Mouse (Mus musculus) liver, embryonic 14.5 days (tissue): Measurements from ENCODE around the gene Mtfp1. TPM values are rescaled to one million over a fixed set of nuclear protein-coding genes. Genes with fewer than 3 reads are reported as not detected.

Source experiments
- ATAC-seq: fragments of 200-750 bp; cut with Nextera tagmentation; 2 replicates; pipeline ENCODE4 v1.8.0; 2017; ENCODE audit warnings: moderate number of reproducible peaks, mild to moderate bottlenecking, moderate library complexity; ENCODE audit not compliant: insufficient read depth
- DNase-seq, 3 experiments: peaks; one replicate each; pipeline ENCODE4 v3.0.0-alpha.2; 2012 to 2013; ENCODE audit warnings: low read depth in 3 of 3, low spot score in 3 of 3
- H3K27ac ChIP-seq: fragments of 300-500 bp; sonication (generic); 2 replicates; pipeline ENCODE4 v1.5.1; 2014; ENCODE audit warnings: moderate library complexity, mild to moderate bottlenecking, control low read depth, inconsistent platforms
- H3K27me3 ChIP-seq: fragments of 300-500 bp; sonication (generic); 2 replicates; pipeline ENCODE4 v1.6.1; 2014; ENCODE audit warnings: mild to moderate bottlenecking, low read length, moderate library complexity; ENCODE audit not compliant: control insufficient read depth, insufficient read depth
- H3K36me3 ChIP-seq: fragments of 300-500 bp; sonication (generic); replicated peaks from 2 replicates; pipeline ENCODE4 v1.6.1; 2014; ENCODE audit warnings: low read depth; ENCODE audit not compliant: control insufficient read depth, insufficient read depth
- H3K4me1 ChIP-seq, 2 experiments: fragments of 200-500 bp in 1 of 2; fragments of 300-500 bp in 1 of 2; sonication (generic) in 1 of 2; replicated peaks; 2 replicates each; pipeline ENCODE4 v1.6.1; 2012 to 2014; ENCODE audit warnings: antibody characterized with exemption in 1 of 2, inconsistent platforms in 1 of 2, low read length in 1 of 2; ENCODE audit not compliant: control insufficient read depth in 2 of 2, insufficient read depth in 2 of 2
- H3K4me2 ChIP-seq: fragments of 300-500 bp; sonication (generic); 2 replicates; pipeline ENCODE4 v1.6.1; 2014; ENCODE audit warnings: low read depth, mild to moderate bottlenecking, control low read depth, moderate library complexity
- H3K4me3 ChIP-seq, 2 experiments: fragments of 200-500 bp in 1 of 2; fragments of 300-500 bp in 1 of 2; sonication (generic) in 1 of 2; 2 replicates each; pipeline ENCODE4 v1.5.1; 2012 to 2014; ENCODE audit warnings: low read depth in 2 of 2, low read length in 2 of 2, mild to moderate bottlenecking in 2 of 2, control low read depth in 1 of 2, inconsistent platforms in 1 of 2, moderate library complexity in 1 of 2; ENCODE audit not compliant: insufficient read depth in 1 of 2
- H3K9ac ChIP-seq: fragments of 300-500 bp; sonication (generic); replicated peaks from 2 replicates; pipeline ENCODE4 v1.6.1; 2014; ENCODE audit warnings: mild to moderate bottlenecking, control low read depth, moderate library complexity
- H3K9me3 ChIP-seq: fragments of 300-500 bp; sonication (generic); 2 replicates; pipeline ENCODE4 v1.6.1; 2016; ENCODE audit warnings: low read length, mixed read lengths; ENCODE audit not compliant: control insufficient read depth
- CTCF ChIP-seq: IDR thresholded peaks from 2 replicates; pipeline ENCODE4 v1.5.1; 2016; ENCODE audit warnings: antibody characterized with exemption, low read depth, control low read depth
- EP300 ChIP-seq: IDR thresholded peaks from 2 replicates; pipeline ENCODE4 v1.6.1; 2016; ENCODE audit warnings: antibody characterized with exemption, low read depth
- WGBS: fragments of 180-500 bp; shearing (Covaris S2); extraction: QIAGEN DNeasy Blood & Tissue Kit; methylation state at CpG from one replicate; pipeline ENCODE4 v1.1.7; 2014; ENCODE audit not compliant: insufficient replicate concordance; 5-methylcytosine and 5-hydroxymethylcytosine counted together
- polyA plus RNA-seq, 2 experiments: library from polyadenylated mRNA; depleted of rRNA in 1 of 2; stranded (reverse) in 1 of 2; unstranded in 1 of 2; fragments of >200 nt; fragmentation: Nextera tagmentation in 1 of 2; extraction: Ambion mirVana in 1 of 2; gene quantifications; 2 replicates each; pipeline versions ENCODE4 v1.2.1 to v1.2.3; 2012 to 2014

The Mtfp1 gene
- polyA plus RNA-seq, 2 experiments = 13.3 to 20.6 TPM

GRCm38 (mm10) chr11:4123922-4124321 lies 28.7 kb upstream of the Mtfp1 start:
- peaks cover 14% of the 10 kb centered on the region for H3K27me3 ChIP-seq
- TF ChIP-seq CTCF (peak; percentile 94), EP300 (no peak)
- H3K4me1 ChIP-seq = peaks cover 4 to 22% of the 10 kb centered on the region in 2 experiments
- H3K4me2 ChIP-seq = 0 out of 2 replicates have a peak overlapping the region, but pooled peaks have one; percentile 43
- ATAC-seq = 0 out of 2 replicates have a peak, but pooled peaks have one; percentile 21
- H3K9me3 ChIP-seq = no peaks in the 10 kb centered on the region; the same call in 1 of the 2 replicates
- H3K9ac ChIP-seq = no peak overlapping the region
- no peak overlapping the region for H3K4me3 ChIP-seq
- H3K36me3 ChIP-seq = no peaks in the 10 kb centered on the region
- DNase-seq = no peak
- no peak overlapping the region for H3K27ac ChIP-seq
- 39% methylated on average over 5 of the region's 5 CpGs for WGBS

GRCm38 (mm10) chr11:4122742-4123579 lies 27.7 kb upstream of the Mtfp1 start, which contains the start of gene Sec14l2:
Gene Sec14l2, minus strand, starts transcription at chr11:4123415.
- H3K4me3 ChIP-seq = no peak within 1 kb of the TSS
- TF ChIP-seq EP300 = no peak
- no peak for TF ChIP-seq CTCF
- 0 out of 2 replicates have a peak within 1 kb of the TSS, but pooled peaks have one; percentile 16 for H3K9ac ChIP-seq
- H3K36me3 ChIP-seq = no peaks in the 10 kb centered on the region
- peaks cover 24% of the 10 kb centered on the region for H3K27me3 ChIP-seq
- DNase-seq (no peak), ATAC-seq (no peak)
- no peak within 1 kb of the TSS for H3K27ac ChIP-seq
- H3K9me3 ChIP-seq = no peaks in the 10 kb centered on the region; the same call in 1 of the 2 replicates
- 34% methylated on average over 10 of the region's 10 CpGs for WGBS
- H3K4me2 ChIP-seq = peak within 1 kb of the TSS; percentile 43
- H3K4me1 ChIP-seq = peaks cover 4 to 23% of the 10 kb centered on the region in 2 experiments

- 52% methylated on average over 5 of the region's 5 CpGs for WGBS
- DNase-seq (no peak), ATAC-seq (no peak)
- Histone ChIP-seq H3K36me3 (no peaks in the 10 kb centered on the region), H3K4me3 (no peak overlapping the region), H3K27ac (no peak overlapping the region), H3K27me3 (peaks cover 31% of the 10 kb centered on the region), H3K9me3 (no peaks in the 10 kb centered on the region; the same call in 1 of the 2 replicates), H3K9ac (no peak overlapping the region), H3K4me1 (peaks cover 9 to 27% of the 10 kb centered on the region in 2 experiments), H3K4me2 (no peak overlapping the region)
- TF ChIP-seq CTCF (no peak), EP300 (no peak)
Measured at GRCm38 (mm10) chr11:4122226-4122625, 27.0 kb upstream of the Mtfp1 start.

- Histone ChIP-seq H3K9ac (no peak overlapping the region), H3K4me1 (peaks cover 14 to 32% of the 10 kb centered on the region in 2 experiments)
- 81% methylated on average over 3 of the region's 3 CpGs for WGBS
Measured at GRCm38 (mm10) chr11:4121691-4122090, 26.4 kb upstream of the Mtfp1 start.

GRCm38 (mm10) chr11:4119635-4120034 lies 24.4 kb upstream of the Mtfp1 start:
- WGBS = 8% methylated on average over 5 of the region's 5 CpGs

More at GRCm38 (mm10) chr11:4121691-4122090, 26.4 kb upstream of the Mtfp1 start:
- Histone ChIP-seq H3K4me3 (no peak overlapping the region), H3K27me3 (peaks cover 32% of the 10 kb centered on the region), H3K27ac (no peak overlapping the region), H3K36me3 (no peaks in the 10 kb centered on the region), H3K9me3 (no peaks in the 10 kb centered on the region; the same call in 1 of the 2 replicates), H3K4me2 (no peak overlapping the region)
- DNase-seq (no peak), ATAC-seq (no peak)
- TF ChIP-seq CTCF (no peak), EP300 (no peak)

More at GRCm38 (mm10) chr11:4119635-4120034, 24.4 kb upstream of the Mtfp1 start:
- Histone ChIP-seq H3K27me3 (peaks cover 32% of the 10 kb centered on the region), H3K27ac (no peak overlapping the region), H3K4me2 (no peak overlapping the region), H3K4me3 (no peak overlapping the region), H3K9me3 (no peaks in the 10 kb centered on the region), H3K4me1 (peaks cover 16 to 40% of the 10 kb centered on the region in 2 experiments), H3K36me3 (no peaks in the 10 kb centered on the region), H3K9ac (no peak overlapping the region)
- no peak for TF ChIP-seq EP300
- no peak for TF ChIP-seq CTCF
- DNase-seq (no peak), ATAC-seq (no peak)
